Mouse (Mus musculus) hindbrain, embryonic 15.5 days (tissue): ENCODE results near the gene Dppa3. TPM values are rescaled to one million over a fixed set of nuclear protein-coding genes. Genes with fewer than 3 reads are reported as not detected.
"Not testable (repeated sequence)": the region's sequence is repeated elsewhere in the genome, so short reads cannot be mapped to it uniquely, and the experiment has no call there.

Experiments used
- ATAC-seq: fragments of 200-750 bp; cut with Nextera tagmentation; 2 replicates; pipeline ENCODE4 v1.8.0; 2017; ENCODE audit warnings: low read depth, moderate number of reproducible peaks, moderate TSS enrichment; ENCODE audit not compliant: low FRiP score
- H3K27ac ChIP-seq: fragments of 300-500 bp; sonication (generic); replicated peaks from 2 replicates; pipeline ENCODE4 v1.5.1; 2015; ENCODE audit warnings: mild to moderate bottlenecking, inconsistent platforms
- H3K27me3 ChIP-seq: fragments of 300-500 bp; sonication (generic); 2 replicates; pipeline ENCODE4 v1.6.1; 2015; ENCODE audit warnings: control low read depth, inconsistent platforms
- H3K36me3 ChIP-seq: fragments of 300-500 bp; sonication (generic); 2 replicates; pipeline ENCODE4 v1.6.1; 2015; ENCODE audit warnings: control low read depth, inconsistent platforms
- H3K4me1 ChIP-seq: fragments of 300-500 bp; sonication (generic); replicated peaks from 2 replicates; pipeline ENCODE4 v1.6.1; 2015; ENCODE audit warnings: control low read depth, inconsistent platforms
- H3K4me2 ChIP-seq: fragments of 300-500 bp; sonication (generic); 2 replicates; pipeline ENCODE4 v1.6.1; 2015; ENCODE audit warnings: moderate library complexity, mild to moderate bottlenecking, inconsistent platforms
- H3K4me3 ChIP-seq: fragments of 300-500 bp; sonication (generic); 2 replicates; pipeline ENCODE4 v1.5.1; 2015; ENCODE audit warnings: mild to moderate bottlenecking, inconsistent platforms
- H3K9ac ChIP-seq: fragments of 300-500 bp; sonication (generic); 2 replicates; pipeline ENCODE4 v1.6.1; 2015; ENCODE audit warnings: inconsistent platforms
- H3K9me3 ChIP-seq: fragments of 300-500 bp; sonication (generic); 2 replicates; pipeline ENCODE4 v1.6.1; 2016; ENCODE audit warnings: control low read depth, inconsistent platforms
- WGBS: fragments of 180-500 bp; shearing (Covaris S2); methylation state at CpG from one replicate; pipeline ENCODE4 v1.1.7; 2015; 5-methylcytosine and 5-hydroxymethylcytosine counted together
- polyA plus RNA-seq: library from polyadenylated mRNA; unstranded; fragments of >200 nt; fragmentation: Nextera tagmentation; extraction: Ambion mirVana; gene quantifications from 2 replicates; pipeline ENCODE4 v1.2.1, GENCODE M21; 2015

Gene Dppa3
- polyA plus RNA-seq, 1 experiment from 2014 or later, result not detected

GRCm38 (mm10) chr6:122616022-122616421, 10.2 kb upstream of the Dppa3 start:
- Histone ChIP-seq H3K4me2 (no peak overlapping the region), H3K9ac (no peak overlapping the region), H3K9me3 (no peaks in the 10 kb centered on the region), H3K27me3 (no peaks in the 10 kb centered on the region), H3K27ac (no peak overlapping the region), H3K36me3 (no peaks in the 10 kb centered on the region), H3K4me1 (no peaks in the 10 kb centered on the region), H3K4me3 (no peak overlapping the region)
- WGBS, result 69% methylated on average over 3 of the region's 3 CpGs
- no peak for ATAC-seq

- ATAC-seq, result no peak
- no peaks in the 10 kb centered on the region for H3K9me3 ChIP-seq
- H3K4me2 ChIP-seq, result no peak overlapping the region
- H3K4me1 ChIP-seq, result no peaks in the 10 kb centered on the region
- no peak overlapping the region for H3K4me3 ChIP-seq
- H3K9ac ChIP-seq, result no peak overlapping the region
- no peak overlapping the region for H3K27ac ChIP-seq
- H3K27me3 ChIP-seq, result no peaks in the 10 kb centered on the region
- no peaks in the 10 kb centered on the region for H3K36me3 ChIP-seq
- WGBS, result 95% methylated on average over 6 of the region's 6 CpGs
These were observed 5.1 kb upstream of the Dppa3 start for GRCm38 (mm10) chr6:122621066-122621465.

- no peaks in the 10 kb centered on the region for H3K9me3 ChIP-seq
- H3K27me3 ChIP-seq, result no peaks in the 10 kb centered on the region
- H3K4me2 ChIP-seq, result no peak overlapping the region
- no peak for ATAC-seq
- H3K27ac ChIP-seq, result no peak overlapping the region
- H3K4me1 ChIP-seq, result no peaks in the 10 kb centered on the region
- 27% methylated on average over 5 of the region's 5 CpGs for WGBS
- H3K36me3 ChIP-seq, result no peaks in the 10 kb centered on the region
- H3K9ac ChIP-seq, result no peak overlapping the region
- no peak overlapping the region for H3K4me3 ChIP-seq
These were observed 1.7 kb upstream of the Dppa3 start for GRCm38 (mm10) chr6:122624480-122624879.

GRCm38 (mm10) chr6:122625156-122625555, 1.1 kb upstream of the Dppa3 start:
- Histone ChIP-seq H3K4me2 (no peak overlapping the region), H3K27me3 (no peaks in the 10 kb centered on the region), H3K36me3 (no peaks in the 10 kb centered on the region), H3K27ac (no peak overlapping the region), H3K4me1 (no peaks in the 10 kb centered on the region), H3K9me3 (no peaks in the 10 kb centered on the region), H3K4me3 (no peak overlapping the region), H3K9ac (no peak overlapping the region)
- 81% methylated on average over 4 of the region's 4 CpGs for WGBS
- ATAC-seq, result no peak

GRCm38 (mm10) chr6:122627469-122628108, 1.4 kb downstream of the Dppa3 start:
- H3K9me3 ChIP-seq, result no peaks in the 10 kb centered on the region
- peak overlapping the region; percentile 46 for H3K4me2 ChIP-seq
- H3K4me1 ChIP-seq, result no peaks in the 10 kb centered on the region
- no peak for ATAC-seq
- H3K27me3 ChIP-seq, result no peaks in the 10 kb centered on the region
- H3K36me3 ChIP-seq, result no peaks in the 10 kb centered on the region
- 33% methylated on average over 20 of the region's 20 CpGs for WGBS
- no peak overlapping the region for H3K27ac ChIP-seq
- no peak overlapping the region for H3K9ac ChIP-seq
- H3K4me3 ChIP-seq, result peak overlapping the region; percentile 18; the same call in 1 of the 2 replicates

GRCm38 (mm10) chr6:122633411-122633810, 7.2 kb downstream of the Dppa3 start:
- no peak overlapping the region for H3K4me2 ChIP-seq
- 59% methylated on average over 9 of the region's 9 CpGs for WGBS

GRCm38 (mm10) chr6:122635315-122635714, 9.1 kb downstream of the Dppa3 start:
- Histone ChIP-seq H3K4me1 (no peaks in the 10 kb centered on the region), H3K36me3 (no peaks in the 10 kb centered on the region), H3K9ac (no peak overlapping the region), H3K9me3 (no peaks in the 10 kb centered on the region), H3K4me3 (no peak overlapping the region), H3K27me3 (no peaks in the 10 kb centered on the region), H3K27ac (no peak overlapping the region), H3K4me2 (no peak overlapping the region)
- 86% methylated on average over 7 of the region's 7 CpGs for WGBS
- no peak for ATAC-seq

More at GRCm38 (mm10) chr6:122633411-122633810, 7.2 kb downstream of the Dppa3 start:
- Histone ChIP-seq H3K9ac (no peak overlapping the region), H3K36me3 (no peaks in the 10 kb centered on the region), H3K4me1 (no peaks in the 10 kb centered on the region), H3K27ac (no peak overlapping the region), H3K4me3 (no peak overlapping the region), H3K27me3 (no peaks in the 10 kb centered on the region), H3K9me3 (no peaks in the 10 kb centered on the region)
- ATAC-seq, result no peak

GRCm38 (mm10) chr6:122636666-122637065, 10.5 kb downstream of the Dppa3 start:
- H3K9ac ChIP-seq, result no peak overlapping the region
- no peaks in the 10 kb centered on the region for H3K27me3 ChIP-seq
- no peak overlapping the region for H3K4me2 ChIP-seq
- WGBS, result 82% methylated on average over 3 of the region's 3 CpGs
- H3K4me3 ChIP-seq, result no peak overlapping the region
- H3K36me3 ChIP-seq, result no peaks in the 10 kb centered on the region
- no peak for ATAC-seq
- no peaks in the 10 kb centered on the region for H3K4me1 ChIP-seq
- no peaks in the 10 kb centered on the region for H3K9me3 ChIP-seq
- no peak overlapping the region for H3K27ac ChIP-seq

- H3K9ac ChIP-seq, H3K4me2 ChIP-seq, H3K4me3 ChIP-seq, H3K27me3 ChIP-seq, ATAC-seq, H3K9me3 ChIP-seq, H3K4me1 ChIP-seq, H3K36me3 ChIP-seq, H3K27ac ChIP-seq: not testable (repeated sequence)
- whole genome bisulfite sequencing, result 83% methylated on average over 4 of the region's 4 CpGs
These were observed 11.4 kb downstream of the Dppa3 start for GRCm38 (mm10) chr6:122637566-122637965.

GRCm38 (mm10) chr6:122644196-122644595, 18.0 kb downstream of the Dppa3 start:
- not testable (repeated sequence) for H3K36me3 ChIP-seq, H3K4me1 ChIP-seq, H3K9me3 ChIP-seq, H3K4me3 ChIP-seq, ATAC-seq, H3K4me2 ChIP-seq, H3K9ac ChIP-seq, H3K27ac ChIP-seq, H3K27me3 ChIP-seq
- 92% methylated on average over 21 of the region's 21 CpGs for WGBS

- 79% methylated on average over 3 of the region's 3 CpGs for WGBS
- Histone ChIP-seq H3K4me3 (no peak overlapping the region), H3K4me1 (no peaks in the 10 kb centered on the region), H3K36me3 (no peaks in the 10 kb centered on the region), H3K9me3 (no peaks in the 10 kb centered on the region), H3K4me2 (no peak overlapping the region), H3K27ac (no peak overlapping the region), H3K27me3 (no peaks in the 10 kb centered on the region), H3K9ac (no peak overlapping the region)
- no peak for ATAC-seq
These were observed 23.7 kb downstream of the Dppa3 start for GRCm38 (mm10) chr6:122649903-122650302.

- no peak for ATAC-seq
- WGBS, result 75% methylated on average over 5 of the region's 5 CpGs
- no peaks in the 10 kb centered on the region for H3K27me3 ChIP-seq
These were observed 24.3 kb downstream of the Dppa3 start for GRCm38 (mm10) chr6:122650398-122650980.

GRCm38 (mm10) chr6:122654301-122654700, 28.1 kb downstream of the Dppa3 start:
- H3K9me3 ChIP-seq, result no peaks in the 10 kb centered on the region
- H3K36me3 ChIP-seq, result no peaks in the 10 kb centered on the region
- H3K9ac ChIP-seq, result no peak overlapping the region
- H3K4me1 ChIP-seq, result no peaks in the 10 kb centered on the region
- H3K27ac ChIP-seq, result no peak overlapping the region
- ATAC-seq, result no peak
- 81% methylated on average over 6 of the region's 6 CpGs for WGBS
- H3K4me2 ChIP-seq, result no peak overlapping the region
- no peaks in the 10 kb centered on the region for H3K27me3 ChIP-seq
- H3K4me3 ChIP-seq, result no peak overlapping the region

More at GRCm38 (mm10) chr6:122650398-122650980, 24.3 kb downstream of the Dppa3 start:
- no peak overlapping the region for H3K4me2 ChIP-seq
- H3K4me1 ChIP-seq, result no peaks in the 10 kb centered on the region
- no peak overlapping the region for H3K27ac ChIP-seq
- no peak overlapping the region for H3K9ac ChIP-seq
- H3K9me3 ChIP-seq, result no peaks in the 10 kb centered on the region
- no peaks in the 10 kb centered on the region for H3K36me3 ChIP-seq
- H3K4me3 ChIP-seq, result no peak overlapping the region
